Mouse (Mus musculus): ENCODE data around the gene C4bp. TPM values are rescaled to one million over a fixed set of nuclear protein-coding genes. Genes with fewer than 3 reads are reported as not detected.
"Not testable (repeated sequence)": the region's sequence is repeated elsewhere in the genome, so short reads cannot be mapped to it uniquely, and the experiment has no call there.

C4bp gene
- polyA plus RNA-seq, 1 experiment from 2014 or later, result not detected

GRCm38 (mm10) chr1:130659641-130660040, 1.8 kb downstream of the C4bp start:
- ATAC-seq (ENCODE audit: insufficient number of reproducible peaks, insufficient read depth, low FRiP score, low TSS enrichment); H3K9me3 ChIP-seq; H3K4me3 ChIP-seq; H3K36me3 ChIP-seq; H3K27ac ChIP-seq; H3K27me3 ChIP-seq; H3K4me2 ChIP-seq (replicated peaks); H3K4me1 ChIP-seq; H3K9ac ChIP-seq: not testable (repeated sequence)
- WGBS, result 47% methylated on average over 5 of the region's 5 CpGs

- Histone ChIP-seq H3K27ac (no peak overlapping the region), H3K9me3 (no peaks in the 10 kb centered on the region), H3K36me3 (no peaks in the 10 kb centered on the region), H3K9ac (no peak overlapping the region), H3K4me1 (no peaks in the 10 kb centered on the region), H3K4me2 (replicated peaks) (no peak overlapping the region), H3K4me3 (no peak overlapping the region), H3K27me3 (no peaks in the 10 kb centered on the region)
- 57% methylated on average over 4 of the region's 4 CpGs for WGBS
- ATAC-seq (ENCODE audit: insufficient number of reproducible peaks, insufficient read depth, low FRiP score, low TSS enrichment), result no peak
These were observed 17.3 kb downstream of the C4bp start for GRCm38 (mm10) chr1:130644103-130644502.

- no peak overlapping the region for H3K27ac ChIP-seq
- no peak overlapping the region for H3K4me3 ChIP-seq
- H3K36me3 ChIP-seq, result no peaks in the 10 kb centered on the region
- no peak for ATAC-seq (ENCODE audit: insufficient number of reproducible peaks, insufficient read depth, low FRiP score, low TSS enrichment)
- no peaks in the 10 kb centered on the region for H3K27me3 ChIP-seq
- H3K9me3 ChIP-seq, result no peaks in the 10 kb centered on the region
- no peak overlapping the region for H3K4me2 ChIP-seq (replicated peaks)
- no peaks in the 10 kb centered on the region for H3K4me1 ChIP-seq
- H3K9ac ChIP-seq, result no peak overlapping the region
These were observed 20.5 kb downstream of the C4bp start for GRCm38 (mm10) chr1:130640967-130641366.

GRCm38 (mm10) chr1:130633761-130634410, 27.5 kb downstream of the C4bp start:
- Histone ChIP-seq H3K9ac (no peak overlapping the region), H3K27ac (no peak overlapping the region), H3K36me3 (no peaks in the 10 kb centered on the region), H3K27me3 (no peaks in the 10 kb centered on the region), H3K4me1 (no peaks in the 10 kb centered on the region), H3K4me2 (replicated peaks) (no peak overlapping the region), H3K9me3 (no peaks in the 10 kb centered on the region), H3K4me3 (no peak overlapping the region)
- 32% methylated on average over 16 of the region's 16 CpGs for WGBS
- peak; percentile 35; the same call in 1 of the 2 replicates for ATAC-seq (ENCODE audit: insufficient number of reproducible peaks, insufficient read depth, low FRiP score, low TSS enrichment)

GRCm38 (mm10) chr1:130633316-130633715, 28.1 kb downstream of the C4bp start:
- 85% methylated on average over 8 of the region's 8 CpGs for WGBS
- ATAC-seq (ENCODE audit: insufficient number of reproducible peaks, insufficient read depth, low FRiP score, low TSS enrichment), result no peak
- Histone ChIP-seq H3K4me1 (no peaks in the 10 kb centered on the region), H3K4me2 (replicated peaks) (no peak overlapping the region), H3K36me3 (no peaks in the 10 kb centered on the region), H3K9ac (no peak overlapping the region), H3K4me3 (no peak overlapping the region), H3K27me3 (no peaks in the 10 kb centered on the region), H3K9me3 (no peaks in the 10 kb centered on the region), H3K27ac (no peak overlapping the region)

GRCm38 (mm10) chr1:130629521-130629920, 31.9 kb downstream of the C4bp start, which contains the start of gene Zp3r:
TSS of gene Zp3r (minus strand) at chr1:130629621.
- H3K9me3 ChIP-seq, result no peaks in the 10 kb centered on the region
- 88% methylated on average over 2 of the region's 2 CpGs for WGBS
- no peak within 1 kb of the TSS for H3K4me3 ChIP-seq
- no peak within 1 kb of the TSS for H3K4me2 ChIP-seq (replicated peaks)
- H3K27me3 ChIP-seq, result no peaks in the 10 kb centered on the region
- ATAC-seq (ENCODE audit: insufficient number of reproducible peaks, insufficient read depth, low FRiP score, low TSS enrichment), result no peak
- no peak within 1 kb of the TSS for H3K9ac ChIP-seq
- H3K36me3 ChIP-seq, result no peaks in the 10 kb centered on the region
- H3K4me1 ChIP-seq, result no peaks in the 10 kb centered on the region
- no peak within 1 kb of the TSS for H3K27ac ChIP-seq

- no peaks in the 10 kb centered on the region for H3K9me3 ChIP-seq
- no peaks in the 10 kb centered on the region for H3K4me1 ChIP-seq
- H3K36me3 ChIP-seq, result no peaks in the 10 kb centered on the region
- 84% methylated on average over 2 of the region's 2 CpGs for WGBS
- H3K27me3 ChIP-seq, result no peaks in the 10 kb centered on the region
- H3K4me2 ChIP-seq (replicated peaks), result no peak overlapping the region
- ATAC-seq (ENCODE audit: insufficient number of reproducible peaks, insufficient read depth, low FRiP score, low TSS enrichment), result no peak
- H3K27ac ChIP-seq, result no peak overlapping the region
- H3K9ac ChIP-seq, result no peak overlapping the region
- H3K4me3 ChIP-seq, result no peak overlapping the region
These were observed 65.1 kb downstream of the C4bp start for GRCm38 (mm10) chr1:130596291-130596690.

- ATAC-seq (ENCODE audit: insufficient number of reproducible peaks, insufficient read depth, low FRiP score, low TSS enrichment), result no peak
- Histone ChIP-seq H3K27ac (no peak overlapping the region), H3K4me3 (no peak overlapping the region), H3K4me2 (replicated peaks) (no peak overlapping the region), H3K27me3 (no peaks in the 10 kb centered on the region), H3K36me3 (no peaks in the 10 kb centered on the region), H3K4me1 (no peaks in the 10 kb centered on the region), H3K9me3 (no peaks in the 10 kb centered on the region), H3K9ac (no peak overlapping the region)
- WGBS, result 88% methylated on average over 9 of the region's 9 CpGs
These were observed 72.8 kb downstream of the C4bp start for GRCm38 (mm10) chr1:130588659-130589058.

Other genes starting within 250 kb of the C4bp start
- gene Cd55b, start 238.6 kb downstream of the C4bp start, polyA plus RNA-seq (2016; fragmentation: Nextera tagmentation; extraction: Ambion mirVana), result not detected in 2 replicates
- 5.2 and 5.9 TPM in 2 replicates for gene Cd55, start 198.9 kb downstream of the C4bp start, polyA plus RNA-seq (2016; fragmentation: Nextera tagmentation; extraction: Ambion mirVana)
- not detected in 2 replicates for gene Zp3r, start 32.0 kb downstream of the C4bp start, polyA plus RNA-seq (2016; fragmentation: Nextera tagmentation; extraction: Ambion mirVana)
- gene Gm29427, start 54.2 kb upstream of the C4bp start, polyA plus RNA-seq (2016; fragmentation: Nextera tagmentation; extraction: Ambion mirVana), result not detected in 2 replicates
- gene Yod1, start 55.7 kb upstream of the C4bp start, polyA plus RNA-seq (2016; fragmentation: Nextera tagmentation; extraction: Ambion mirVana), result 11.9 and 13.4 TPM in 2 replicates
- 10.0 and 11.2 TPM in 2 replicates for gene Pfkfb2, start 67.6 kb upstream of the C4bp start, polyA plus RNA-seq (2016; fragmentation: Nextera tagmentation; extraction: Ambion mirVana)
- 0.83 and 1.00 TPM in 2 replicates for gene AA986860, start 70.3 kb upstream of the C4bp start, polyA plus RNA-seq (2016; fragmentation: Nextera tagmentation; extraction: Ambion mirVana)
- gene Fcamr, start 139.3 kb upstream of the C4bp start, polyA plus RNA-seq (2016; fragmentation: Nextera tagmentation; extraction: Ambion mirVana), result not detected in 2 replicates
- gene Pigr, start 165.1 kb upstream of the C4bp start, polyA plus RNA-seq (2016; fragmentation: Nextera tagmentation; extraction: Ambion mirVana), result not detected in 2 replicates
- not detected in 2 replicates for gene Fcmr, start 204.0 kb upstream of the C4bp start, polyA plus RNA-seq (2016; fragmentation: Nextera tagmentation; extraction: Ambion mirVana)
- not detected in 2 replicates for gene Il24, start 225.8 kb upstream of the C4bp start, polyA plus RNA-seq (2016; fragmentation: Nextera tagmentation; extraction: Ambion mirVana)
- not detected in 2 replicates for gene Il20, start 249.8 kb upstream of the C4bp start, polyA plus RNA-seq (2016; fragmentation: Nextera tagmentation; extraction: Ambion mirVana)

Measured in embryonic facial prominence, embryonic 12.5 days (tissue).